8 mouse cellular contexts compared by ENCODE assay signal in the genomic region with DNA sequence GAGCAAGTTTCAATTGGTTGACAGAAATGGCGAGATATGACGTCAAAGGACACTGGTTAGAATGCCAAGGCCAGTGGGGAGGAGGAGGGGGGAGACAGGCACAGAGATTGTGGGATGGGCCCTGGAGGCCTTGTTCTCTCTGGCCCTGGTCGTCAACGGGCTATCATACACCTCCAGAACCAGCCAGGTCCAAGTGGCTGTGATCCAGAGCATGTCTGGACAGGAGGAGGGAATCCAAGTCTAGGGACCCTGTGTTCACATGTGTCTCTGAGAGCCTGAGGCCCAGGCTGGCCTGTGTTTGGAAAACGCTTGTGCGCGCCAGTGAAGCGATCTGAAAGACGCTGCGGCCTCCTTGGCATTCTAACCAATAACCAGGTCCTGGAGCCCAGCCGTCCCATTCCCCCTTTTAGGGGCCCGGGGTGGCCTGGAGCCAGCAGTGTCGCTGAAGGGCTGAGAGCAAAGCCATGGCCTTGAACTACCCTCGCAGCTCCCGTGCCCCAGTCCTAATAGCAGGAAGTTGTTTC.
A peak's percentile ranks its signal among the peaks of the same experiment; 100 is the strongest.
DNase-seq lines count a peak whose midpoint lies in the region; ATAC-seq and TF ChIP-seq lines count a peak whose summit lies in the region.

No protein-coding gene starts in this region.

- WGBS in hindbrain, embryonic 13.5 days: 27% methylated on average over 15 of the region's 15 CpGs
- 14% methylated on average over 15 of the region's 15 CpGs for WGBS in stomach, postnatal 0 days

- H3K9ac ChIP-seq in hindbrain, embryonic 13.5 days: peak overlapping the region; percentile 99
- peak overlapping the region; percentile 94 for H3K9ac ChIP-seq in stomach, postnatal 0 days (ENCODE audit: low read length)

- peaks cover 58% of the 10 kb centered on the region for H3K27me3 ChIP-seq in hindbrain, embryonic 13.5 days
- H3K27me3 ChIP-seq in stomach, postnatal 0 days (ENCODE audit: control insufficient read depth, insufficient read depth, low read length): no peaks in the 10 kb centered on the region

- H3K27ac ChIP-seq in hindbrain, embryonic 13.5 days: peak overlapping the region; percentile 99
- peak overlapping the region; percentile 99 for H3K27ac ChIP-seq in stomach, postnatal 0 days (replicated peaks)

- peak; percentile 29; the same call in 1 of the 2 replicates for ATAC-seq in hindbrain, embryonic 13.5 days (ENCODE audit: low FRiP score)
- peak; percentile 51 for ATAC-seq in megakaryocyte progenitor cell, adult 5-6 weeks (replicated peaks; ENCODE audit: poor library complexity)
- peak; percentile 55 for ATAC-seq in stomach, postnatal 0 days (ENCODE audit: low FRiP score, low TSS enrichment)

- H3K4me3 ChIP-seq in hindbrain, embryonic 13.5 days: peak overlapping the region; percentile 88
- H3K4me3 ChIP-seq in stomach, postnatal 0 days (ENCODE audit: low read depth, low read length): peak overlapping the region; percentile 91

- H3K4me2 ChIP-seq in hindbrain, embryonic 13.5 days: peak overlapping the region; percentile 69
- peak overlapping the region; percentile 82 for H3K4me2 ChIP-seq in stomach, postnatal 0 days (replicated peaks; ENCODE audit: low read depth)

- no peaks in the 10 kb centered on the region for H3K9me3 ChIP-seq in hindbrain, embryonic 13.5 days
- H3K9me3 ChIP-seq in stomach, postnatal 0 days (ENCODE audit: control insufficient read depth, low read length): no peaks in the 10 kb centered on the region

- no peak for TF ChIP-seq CTCF in stomach, postnatal 0 days (IDR thresholded peaks at IDR 0.05; ENCODE audit: low read depth)

- TF ChIP-seq EP300 in stomach, postnatal 0 days (optimal IDR thresholded peaks at IDR 0.05): no peak

- 0 out of 2 replicates have a peak, but pooled peaks cover 4% of the 10 kb centered on the region for H3K36me3 ChIP-seq in hindbrain, embryonic 13.5 days
- H3K36me3 ChIP-seq in stomach, postnatal 0 days (ENCODE audit: control insufficient read depth, insufficient read depth, low read length): no peaks in the 10 kb centered on the region

- H3K4me1 ChIP-seq in hindbrain, embryonic 13.5 days (replicated peaks): peaks cover 43% of the 10 kb centered on the region
- peaks cover 3% of the 10 kb centered on the region for H3K4me1 ChIP-seq in stomach, postnatal 0 days (replicated peaks; ENCODE audit: control insufficient read depth, insufficient read depth)

- DNase-seq in ovary, adult 18-20 months (ENCODE audit: low spot score): peak; percentile 89
- DNase-seq in ovary, postnatal 10 days (ENCODE audit: low spot score): no peak
- DNase-seq in cerebellum, postnatal 14 days: peak; percentile 91 to 95
- DNase-seq in gastrocnemius, adult 18-20 months (ENCODE audit: low spot score): peak; percentile 91
- peak; percentile 82 to 87 for DNase-seq in left cerebral cortex, postnatal 10 days (ENCODE audit: extremely low spot score in 1 of 2, low spot score in 2 of 2)
- DNase-seq in stomach, postnatal 0 days (ENCODE audit: low spot score): no peak

- intact Hi-C loops in left cerebral cortex, postnatal 10 days (cut with DNase I): loop anchor here (5.0 kb wide), 1 partner anchor 57 kb away; no protein-coding TSS in a partner anchor

Comparison
In these comparisons a context has a peak if more than half of its experiments do, and no peak if none do; other contexts are left out.
1. DNase-seq: peak in ovary, adult 18-20 months (single experiment), cerebellum, postnatal 14 days (2 of 2), gastrocnemius, adult 18-20 months (single experiment) and left cerebral cortex, postnatal 10 days (2 of 2); none in ovary, postnatal 10 days (single experiment) and stomach, postnatal 0 days (single experiment).
2. Peak in every context shown above with its lines, with median percentiles within 50 percentile points of each other: ATAC-seq.